Mouse (Mus musculus) lung, postnatal 0 days (tissue): Measurements from ENCODE around the gene Mtfr1l. TPM values are rescaled to one million over a fixed set of nuclear protein-coding genes. Genes with fewer than 3 reads are reported as not detected.

Experiments
- ATAC-seq: fragments of 200-750 bp; cut with Nextera tagmentation; 2 replicates; pipeline ENCODE4 v1.8.0; 2017; ENCODE audit warnings: moderate library complexity
- DNase-seq: peaks from one replicate; pipeline ENCODE4 v3.0.0-alpha.2; 2016; ENCODE audit warnings: low spot score
- H3K27ac ChIP-seq: fragments of 300-500 bp; sonication (generic); 2 replicates; pipeline ENCODE4 v1.5.1; 2014; ENCODE audit warnings: antibody characterized with exemption, mild to moderate bottlenecking, low read length, mixed read lengths
- H3K27me3 ChIP-seq: fragments of 300-500 bp; sonication (generic); replicated peaks from 2 replicates; pipeline ENCODE4 v1.6.1; 2014; ENCODE audit warnings: low read length, mixed read lengths; ENCODE audit not compliant: insufficient read depth
- H3K36me3 ChIP-seq: fragments of 300-500 bp; sonication (generic); 2 replicates; pipeline ENCODE4 v1.6.1; 2014; ENCODE audit warnings: low read length, mixed read lengths; ENCODE audit not compliant: insufficient read depth
- H3K4me1 ChIP-seq: fragments of 300-500 bp; sonication (generic); 2 replicates; pipeline ENCODE4 v1.6.1; 2014; ENCODE audit warnings: antibody characterized with exemption, low read depth, low read length, mixed read lengths; ENCODE audit not compliant: insufficient read depth
- H3K4me2 ChIP-seq: fragments of 300-500 bp; sonication (generic); replicated peaks from 2 replicates; pipeline ENCODE4 v1.6.1; 2014; ENCODE audit warnings: low read depth, mild to moderate bottlenecking, low read length, moderate library complexity, mixed read lengths
- H3K4me3 ChIP-seq: fragments of 300-500 bp; sonication (generic); 2 replicates; pipeline ENCODE4 v1.5.1; 2014; ENCODE audit warnings: low read depth, low read length
- H3K9ac ChIP-seq: fragments of 300-500 bp; sonication (generic); replicated peaks from 2 replicates; pipeline ENCODE4 v1.6.1; 2014; ENCODE audit warnings: low read depth, mild to moderate bottlenecking
- H3K9me3 ChIP-seq: fragments of 300-500 bp; sonication (generic); 2 replicates; pipeline ENCODE4 v1.6.1; 2016; ENCODE audit warnings: low read length, mixed read lengths
- CTCF ChIP-seq: IDR thresholded peaks from 2 replicates; pipeline ENCODE4 v1.5.1; 2016; ENCODE audit warnings: antibody characterized with exemption, mild to moderate bottlenecking
- EP300 ChIP-seq: IDR thresholded peaks from 2 replicates; pipeline ENCODE4 v1.6.1; 2016; ENCODE audit warnings: antibody characterized with exemption, mild to moderate bottlenecking, control low read depth
- WGBS: fragments of 180-500 bp; shearing (Covaris S2); extraction: QIAGEN DNeasy Blood & Tissue Kit; methylation state at CpG from one replicate; pipeline ENCODE4 v1.1.7; 2014; 5-methylcytosine and 5-hydroxymethylcytosine counted together
- microRNA-seq: library from miRNA; unstranded; fragments of <30 nt; microRNA quantifications from one replicate; pipeline ENCODE4, GENCODE M21; 2016
- polyA plus RNA-seq: library from polyadenylated mRNA; unstranded; fragments of >200 nt; fragmentation: Nextera tagmentation; extraction: Ambion mirVana; gene quantifications from 2 replicates; pipeline ENCODE4 v1.2.1, GENCODE M21; 2015

The Mtfr1l gene
- polyA plus RNA-seq, 1 experiment from 2014 or later: 188 TPM

- no peaks in the 10 kb centered on the region for H3K4me1 ChIP-seq
- no peak overlapping the region for H3K4me2 ChIP-seq
- TF ChIP-seq CTCF (no peak), EP300 (peak; percentile 47; the same call in 1 of the 2 replicates)
- no peak overlapping the region for H3K9ac ChIP-seq
- peak overlapping the region; percentile 64; the same call in 1 of the 2 replicates for H3K27ac ChIP-seq
- peak; percentile 63 for DNase-seq
- no peaks in the 10 kb centered on the region for H3K36me3 ChIP-seq
- WGBS: 66% methylated on average over 8 of the region's 8 CpGs
- no peak overlapping the region for H3K4me3 ChIP-seq
- no peaks in the 10 kb centered on the region for H3K27me3 ChIP-seq
- peak; percentile 8; the same call in 1 of the 2 replicates for ATAC-seq
- H3K9me3 ChIP-seq: no peaks in the 10 kb centered on the region
These were observed 52.7 kb downstream of the Mtfr1l start for GRCm38 (mm10) chr4:134482442-134482841.

GRCm38 (mm10) chr4:134481270-134481669 lies 53.9 kb downstream of the Mtfr1l start:
- no peak overlapping the region for H3K9ac ChIP-seq
- no peak overlapping the region for H3K4me2 ChIP-seq
- H3K36me3 ChIP-seq: no peaks in the 10 kb centered on the region
- ATAC-seq: peak; percentile 65
- peak; percentile 12; the same call in 1 of the 2 replicates for TF ChIP-seq EP300
- peak; percentile 53 for TF ChIP-seq CTCF
- no peaks in the 10 kb centered on the region for H3K9me3 ChIP-seq
- DNase-seq: peak; percentile 40
- 34% methylated on average over 6 of the region's 6 CpGs for WGBS
- H3K4me1 ChIP-seq: no peaks in the 10 kb centered on the region
- H3K27ac ChIP-seq: peak overlapping the region; percentile 74
- H3K27me3 ChIP-seq: no peaks in the 10 kb centered on the region
- H3K4me3 ChIP-seq: no peak overlapping the region

- TF ChIP-seq CTCF: peak; percentile 95
- peak; percentile 91 for TF ChIP-seq EP300
- Histone ChIP-seq H3K4me3 (no peak overlapping the region), H3K9me3 (no peaks in the 10 kb centered on the region), H3K4me1 (no peaks in the 10 kb centered on the region), H3K9ac (no peak overlapping the region), H3K27me3 (no peaks in the 10 kb centered on the region), H3K4me2 (no peak overlapping the region), H3K27ac (peak overlapping the region; percentile 74), H3K36me3 (no peaks in the 10 kb centered on the region)
- WGBS: 7% methylated on average over 6 of the region's 6 CpGs
- peak; percentile 89 for ATAC-seq
- DNase-seq: peak; percentile 94
These were observed 54.3 kb downstream of the Mtfr1l start for GRCm38 (mm10) chr4:134480864-134481263.

GRCm38 (mm10) chr4:134479839-134480238 lies 55.3 kb downstream of the Mtfr1l start:
- WGBS: 80% methylated on average over 4 of the region's 4 CpGs

GRCm38 (mm10) chr4:134478031-134478430 lies 57.2 kb downstream of the Mtfr1l start:
- WGBS: 5% methylated on average over 9 of the region's 9 CpGs
- no peaks in the 10 kb centered on the region for H3K36me3 ChIP-seq
- no peak overlapping the region for H3K27ac ChIP-seq
- no peak overlapping the region for H3K4me2 ChIP-seq
- ATAC-seq (peak; percentile 63), DNase-seq (peak; percentile 88)
- no peaks in the 10 kb centered on the region for H3K27me3 ChIP-seq
- no peaks in the 10 kb centered on the region for H3K4me1 ChIP-seq
- no peak overlapping the region for H3K9ac ChIP-seq
- no peak overlapping the region for H3K4me3 ChIP-seq
- TF ChIP-seq EP300 (no peak), CTCF (peak; percentile 100)
- H3K9me3 ChIP-seq: no peaks in the 10 kb centered on the region

More at GRCm38 (mm10) chr4:134479839-134480238, 55.3 kb downstream of the Mtfr1l start:
- Histone ChIP-seq H3K27me3 (no peaks in the 10 kb centered on the region), H3K27ac (no peak overlapping the region), H3K4me1 (no peaks in the 10 kb centered on the region), H3K4me3 (no peak overlapping the region), H3K36me3 (no peaks in the 10 kb centered on the region), H3K9me3 (no peaks in the 10 kb centered on the region), H3K4me2 (no peak overlapping the region), H3K9ac (no peak overlapping the region)
- TF ChIP-seq CTCF (no peak), EP300 (no peak)
- ATAC-seq: no peak
- no peak for DNase-seq

- Histone ChIP-seq H3K27ac (no peak overlapping the region), H3K4me1 (no peaks in the 10 kb centered on the region), H3K4me3 (no peak overlapping the region), H3K9ac (no peak overlapping the region), H3K9me3 (no peaks in the 10 kb centered on the region), H3K36me3 (no peaks in the 10 kb centered on the region), H3K27me3 (no peaks in the 10 kb centered on the region), H3K4me2 (no peak overlapping the region)
- TF ChIP-seq CTCF: no peak
- TF ChIP-seq EP300: no peak
- 75% methylated on average over 8 of the region's 8 CpGs for WGBS
- ATAC-seq: peak; percentile 20
- DNase-seq: peak; percentile 42
These were observed 58.3 kb downstream of the Mtfr1l start for GRCm38 (mm10) chr4:134476899-134477298.

Small RNAs within 50 kb of the gene (microRNA-seq; reads per million reads assigned to microRNA genes)
- gene Mir6403: not detected

Other genes with a start within 250 kb of the Mtfr1l start
- gene Pdik1l, start 247.5 kb downstream of the Mtfr1l start, polyA plus RNA-seq: 9.9 and 10.0 TPM in 2 replicates
- 0.75 and 1.3 TPM in 2 replicates for gene Trim63, start 220.3 kb downstream of the Mtfr1l start, polyA plus RNA-seq
- 0.79 and 1.1 TPM in 2 replicates for gene Slc30a2, start 192.2 kb downstream of the Mtfr1l start, polyA plus RNA-seq
- 0.82 and 1.3 TPM in 2 replicates for gene Extl1, start 151.5 kb downstream of the Mtfr1l start, polyA plus RNA-seq
- gene Pafah2, start 139.1 kb downstream of the Mtfr1l start, polyA plus RNA-seq: 14.1 and 16.2 TPM in 2 replicates
- 260 and 357 TPM in 2 replicates for gene Stmn1, start 67.1 kb downstream of the Mtfr1l start, polyA plus RNA-seq
- 27.5 and 33.0 TPM in 2 replicates for gene Paqr7, start 38.7 kb downstream of the Mtfr1l start, polyA plus RNA-seq
- gene Aunip, start 24.4 kb downstream of the Mtfr1l start, polyA plus RNA-seq: 0.84 and 1.6 TPM in 2 replicates
- 13.6 and 17.7 TPM in 2 replicates for gene Selenon, start 16.8 kb upstream of the Mtfr1l start, polyA plus RNA-seq
- 2.9 and 3.0 TPM in 2 replicates for gene Man1c1, start 168.9 kb upstream of the Mtfr1l start, polyA plus RNA-seq
- 23.5 and 24.4 TPM in 2 replicates for gene Ldlrap1, start 232.6 kb upstream of the Mtfr1l start, polyA plus RNA-seq